Comparison of ENCODE assay signal across 10 mouse cellular contexts in the genomic region with DNA sequence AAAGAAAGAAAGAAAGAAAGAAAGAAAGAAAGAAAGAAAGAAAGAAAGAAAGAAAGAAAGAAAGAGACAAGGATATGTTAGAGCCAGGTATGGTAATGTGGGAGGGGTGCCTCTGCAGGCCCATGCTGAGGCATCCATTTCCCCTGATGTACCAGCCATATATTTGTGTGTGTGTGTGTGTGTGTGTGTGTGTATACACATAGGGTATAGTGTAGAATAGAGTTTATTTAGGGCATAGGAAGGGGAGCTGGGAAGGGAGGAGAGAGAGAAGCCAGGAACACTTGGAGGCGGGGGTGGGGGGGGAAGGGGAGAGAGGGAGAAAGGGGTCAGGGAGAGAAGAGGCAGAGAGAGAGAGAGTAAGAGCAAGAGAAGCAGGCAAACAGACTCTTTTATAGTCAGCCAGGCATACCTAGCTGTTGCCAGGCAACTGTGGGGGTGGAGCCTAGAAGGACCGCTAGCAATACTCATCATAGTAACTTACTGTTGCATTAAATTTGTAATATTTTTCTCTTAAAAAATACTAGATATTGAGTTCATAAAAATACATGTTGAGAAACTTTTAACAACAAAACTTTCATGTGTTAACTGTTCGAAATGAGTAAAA.
DNase-seq lines count a peak whose midpoint lies in the region; ATAC-seq and TF ChIP-seq lines count a peak whose summit lies in the region.
"Had no signal": no experiment of that assay in that cellular context is flagged by ENCODE, and none has a peak within 500 bp of the region (broad histone marks: within the 10 kb centered on the region; RNA-seq: fewer than 3 reads in every experiment).

No protein-coding gene starts in this region.

- no peak overlapping the region for H3K4me2 ChIP-seq in forebrain, postnatal 0 days (ENCODE audit: low read depth)
- H3K4me2 ChIP-seq: hindbrain, embryonic 15.5 days; liver, embryonic 13.5 days had no signal

- H3K36me3 ChIP-seq in forebrain, postnatal 0 days (ENCODE audit: insufficient read depth): no peaks in the 10 kb centered on the region
- H3K36me3 ChIP-seq in midbrain, embryonic 10.5 days: no peaks in the 10 kb centered on the region
- H3K36me3 ChIP-seq: hindbrain, embryonic 15.5 days; liver, embryonic 13.5 days had no signal

- no peaks in the 10 kb centered on the region for H3K4me1 ChIP-seq in forebrain, postnatal 0 days (ENCODE audit: insufficient read depth)
- peaks cover 6% of the 10 kb centered on the region for H3K4me1 ChIP-seq in midbrain, embryonic 10.5 days
- H3K4me1 ChIP-seq: hindbrain, embryonic 15.5 days; liver, embryonic 13.5 days had no signal

- H3K27me3 ChIP-seq in forebrain, postnatal 0 days (ENCODE audit: insufficient read depth, low read length): no peaks in the 10 kb centered on the region
- no peaks in the 10 kb centered on the region for H3K27me3 ChIP-seq in midbrain, embryonic 10.5 days (ENCODE audit: low read depth, poor library complexity, severe bottlenecking)
- H3K27me3 ChIP-seq: hindbrain, embryonic 15.5 days; liver, embryonic 13.5 days had no signal

- H3K9ac ChIP-seq in forebrain, postnatal 0 days: no peak overlapping the region
- H3K9ac ChIP-seq: hindbrain, embryonic 15.5 days; liver, embryonic 13.5 days had no signal

- 51% methylated on average over 3 of the region's 3 CpGs for WGBS in forebrain, postnatal 0 days
- 60% methylated on average over 3 of the region's 3 CpGs for WGBS in midbrain, embryonic 10.5 days

- DNase-seq in right cerebral cortex, postnatal 14 days: peak; percentile 5
- DNase-seq in right cerebral cortex, postnatal 36 days (ENCODE audit: low spot score in 2 of 2): no peak
- DNase-seq in forebrain, postnatal 0 days: no peak
- DNase-seq in midbrain, embryonic 10.5 days (ENCODE audit: low spot score): peak; percentile 29
- DNase-seq in yolk sac, embryonic 10.5 days (ENCODE audit: low spot score): no peak
- no peak for DNase-seq in layer of hippocampus, adult 9-10 months (ENCODE audit: low spot score)
- no peak for DNase-seq in urinary bladder, adult 18-20 months (ENCODE audit: low spot score in 2 of 2)
- DNase-seq: liver, embryonic 13.5 days; right cerebral cortex, adult 18-20 months had no signal

- no peak overlapping the region for H3K4me3 ChIP-seq in forebrain, postnatal 0 days (ENCODE audit: low read depth, low read length)
- H3K4me3 ChIP-seq in midbrain, embryonic 10.5 days: no peak overlapping the region
- H3K4me3 ChIP-seq: hindbrain, embryonic 15.5 days; liver, embryonic 13.5 days had no signal

- peak; percentile 66 for ATAC-seq in forebrain, postnatal 0 days

- no peaks in the 10 kb centered on the region for H3K9me3 ChIP-seq in forebrain, postnatal 0 days (ENCODE audit: low read length)
- H3K9me3 ChIP-seq in midbrain, embryonic 10.5 days (replicated peaks): no peaks in the 10 kb centered on the region
- H3K9me3 ChIP-seq: hindbrain, embryonic 15.5 days; liver, embryonic 13.5 days had no signal

- H3K27ac ChIP-seq in forebrain, postnatal 0 days (ENCODE audit: low read depth, low read length): no peak overlapping the region
- H3K27ac ChIP-seq in midbrain, embryonic 10.5 days (replicated peaks): no peak overlapping the region
- H3K27ac ChIP-seq: hindbrain, embryonic 15.5 days; liver, embryonic 13.5 days had no signal

- TF ChIP-seq CTCF in forebrain, postnatal 0 days (IDR thresholded peaks at IDR 0.05; ENCODE audit: low read depth): no peak

Comparison
In these comparisons a context has a peak if more than half of its experiments do, and no peak if none do; other contexts are left out.
1. DNase-seq: peak in right cerebral cortex, postnatal 14 days (single experiment) and midbrain, embryonic 10.5 days (single experiment); none in right cerebral cortex, postnatal 36 days (0 of 2), forebrain, postnatal 0 days (single experiment), yolk sac, embryonic 10.5 days (single experiment), layer of hippocampus, adult 9-10 months (single experiment) and urinary bladder, adult 18-20 months (0 of 2).